Mouse (Mus musculus) left cerebral cortex, adult 9 months (tissue): Measurements from ENCODE around the gene Slc35c2.

Source experiments
- DNase-seq, 2 experiments: peaks; one replicate each; pipeline ENCODE4 v3.0.0; 2022; ENCODE audit warnings: low spot score in 2 of 2

Gene Slc35c2

GRCm38 (mm10) chr2:165238416-165239145 is 49.1 kb downstream of the Slc35c2 start:
- no peak for DNase-seq

DNA sequence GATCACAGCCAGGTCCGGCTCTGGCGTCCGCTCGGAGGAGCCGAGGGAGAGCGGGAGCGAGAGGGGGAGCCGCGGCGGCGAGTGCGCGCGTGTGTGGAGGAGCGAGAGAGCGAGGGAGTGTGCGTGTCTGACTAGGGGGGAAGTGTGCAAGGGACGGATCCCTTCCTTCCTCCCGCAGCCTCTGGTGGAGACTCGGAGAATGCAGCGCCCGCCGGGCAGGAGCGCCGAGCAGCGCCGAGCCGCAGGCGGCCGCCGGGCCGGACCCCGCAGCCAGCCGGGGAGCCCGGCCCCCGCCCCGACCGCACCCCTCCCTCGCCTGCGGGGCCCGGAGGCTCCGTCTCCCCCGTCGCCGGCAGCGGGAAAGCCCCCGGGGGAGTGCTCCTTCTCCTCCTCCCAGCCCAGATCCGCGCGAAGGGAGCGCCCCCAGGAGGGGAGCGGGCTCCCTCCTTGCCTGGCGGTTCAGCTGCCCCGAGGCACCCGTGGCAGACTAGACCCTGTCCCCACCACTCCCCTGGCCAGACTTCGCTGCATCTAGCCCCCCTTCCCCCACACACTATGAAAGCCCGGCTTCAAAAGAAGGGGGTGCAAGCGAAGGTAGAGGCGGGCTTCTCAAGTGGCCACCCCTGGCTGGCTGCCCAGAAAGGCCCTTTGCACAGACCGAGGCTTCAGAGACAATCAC is 52.9 kb downstream of the Slc35c2 start, which contains the start of gene Cdh22:
Gene Cdh22, minus strand, starts transcription at position 241 of the 679 bp plus-strand sequence.
- peak; percentile 52 to 72 for DNase-seq

GRCm38 (mm10) chr2:165234291-165234612 is 53.4 kb downstream of the Slc35c2 start:
- DNase-seq = no peak

DNA sequence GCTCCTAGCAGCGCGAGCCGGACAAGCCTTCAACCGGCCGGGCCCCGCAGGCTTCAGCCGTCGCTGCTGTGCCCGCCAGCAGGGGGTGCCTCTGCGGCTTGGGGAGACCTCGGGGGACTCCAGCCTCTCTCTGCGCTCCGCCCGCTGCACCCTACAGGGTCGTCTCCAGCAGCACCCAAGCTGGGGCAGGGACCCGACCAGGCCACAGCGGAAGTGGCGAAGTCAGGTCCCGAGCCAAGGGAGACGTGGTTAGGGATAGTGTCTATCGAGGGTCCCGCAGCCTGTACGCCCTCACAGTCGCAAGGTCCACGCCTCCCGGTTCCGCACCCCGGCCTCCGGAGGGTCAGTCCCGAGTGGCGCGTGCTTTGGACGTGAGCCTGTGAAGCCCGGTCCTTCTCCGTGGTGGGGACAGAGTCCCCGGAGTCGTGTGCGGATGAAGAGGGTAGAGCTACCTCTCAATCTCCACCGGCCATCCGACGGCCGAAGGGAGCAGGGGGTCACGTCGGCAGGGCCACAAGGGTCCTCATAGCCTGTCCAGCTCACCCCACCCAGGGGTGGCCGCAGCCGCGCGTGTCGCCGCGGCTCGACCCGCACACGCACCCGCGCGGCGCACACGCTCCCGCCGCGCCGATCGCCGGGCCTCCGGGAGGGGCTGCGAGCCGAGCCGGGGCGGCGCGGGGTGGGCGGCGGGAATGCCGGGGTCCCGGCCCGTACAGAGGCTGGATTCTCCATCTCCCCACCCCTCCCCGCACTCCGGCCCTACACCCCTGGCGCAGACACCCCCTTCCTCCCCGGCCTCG is 54.0 kb downstream of the Slc35c2 start:
- DNase-seq = no peak

DNA sequence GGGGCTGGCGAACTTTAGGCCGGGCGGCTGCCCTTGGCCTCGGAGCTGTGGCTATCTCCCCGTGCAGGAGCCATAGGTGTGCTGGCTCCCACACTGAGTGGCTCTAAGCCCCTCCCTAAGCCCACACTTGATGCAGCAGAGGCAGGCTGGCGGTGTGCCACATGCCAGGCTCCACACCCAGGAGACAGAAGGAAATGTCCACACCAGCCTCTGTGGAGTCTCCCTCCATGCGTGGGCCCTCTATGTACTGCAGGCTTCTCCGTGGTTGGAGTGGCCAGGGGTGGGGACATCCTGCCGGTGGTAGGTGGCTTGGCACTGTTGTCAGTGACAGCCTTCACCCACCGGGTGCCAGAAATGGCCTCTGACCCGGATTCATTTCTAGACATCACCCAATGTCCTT is 58.6 kb downstream of the Slc35c2 start:
- DNase-seq = no peak
